Comparison of ENCODE assay signal across 9 mouse cellular contexts in the genomic region with DNA sequence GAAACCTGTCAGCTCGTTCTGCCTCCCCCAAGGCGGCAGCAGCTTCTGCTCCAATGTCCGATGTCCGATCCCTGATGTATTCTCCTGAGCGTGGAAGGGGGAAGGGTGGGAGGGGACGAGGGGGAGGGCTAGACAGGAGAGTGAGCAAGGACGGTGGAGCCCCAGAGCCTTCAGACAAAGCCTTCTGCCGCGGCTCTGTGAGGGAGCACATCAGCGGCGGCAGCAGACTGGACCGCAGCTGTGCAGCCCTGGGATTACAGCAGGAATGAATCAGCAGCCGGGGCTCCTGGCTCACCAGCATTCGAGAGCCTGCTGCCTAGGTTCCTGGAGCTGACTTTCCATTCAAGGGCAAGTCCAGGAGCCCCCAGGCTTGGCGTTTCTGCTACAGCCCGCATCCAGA. TPM values are rescaled to one million over a fixed set of nuclear protein-coding genes. Genes with fewer than 3 reads are reported as not detected.
DNase-seq lines count a peak whose midpoint lies in the region; ATAC-seq lines count a peak whose summit lies in the region.
"Had no signal": no experiment of that assay in that cellular context is flagged by ENCODE, and none has a peak within 500 bp of the region (broad histone marks: within the 10 kb centered on the region; RNA-seq: fewer than 3 reads in every experiment).

No protein-coding gene starts in this region.

- H3K36me3 ChIP-seq in heart, embryonic 11.5 days (ENCODE audit: control insufficient read depth, insufficient read depth, low read length) = peaks cover 3% of the 10 kb centered on the region
- H3K36me3 ChIP-seq in forebrain, embryonic 16.5 days (ENCODE audit: control insufficient read depth, insufficient read depth) = no peaks in the 10 kb centered on the region
- H3K36me3 ChIP-seq in midbrain, embryonic 14.5 days (ENCODE audit: control insufficient read depth, insufficient read depth, low read length) = peaks cover 9% of the 10 kb centered on the region

- 39% methylated on average over 16 of the region's 16 CpGs for WGBS in heart, embryonic 11.5 days (ENCODE audit: insufficient replicate concordance)
- 7% methylated on average over 16 of the region's 16 CpGs for WGBS in forebrain, embryonic 16.5 days
- 5% methylated on average over 16 of the region's 16 CpGs for WGBS in midbrain, embryonic 14.5 days

- 0 out of 2 replicates have a peak overlapping the region, but pooled peaks have one; percentile 54 for H3K9ac ChIP-seq in heart, embryonic 11.5 days (ENCODE audit: low read depth, low read length)
- H3K9ac ChIP-seq in forebrain, embryonic 16.5 days (replicated peaks; ENCODE audit: low read depth, low read length) = peak overlapping the region; percentile 52
- H3K9ac ChIP-seq in midbrain, embryonic 14.5 days (replicated peaks; ENCODE audit: low read length) = peak overlapping the region; percentile 71
- H3K9ac ChIP-seq: lung, embryonic 15.5 days had no signal

- H3K9me3 ChIP-seq in heart, embryonic 11.5 days (replicated peaks; ENCODE audit: control insufficient read depth, low read length) = no peaks in the 10 kb centered on the region
- H3K9me3 ChIP-seq in forebrain, embryonic 16.5 days (ENCODE audit: control insufficient read depth, low read length) = no peaks in the 10 kb centered on the region
- H3K9me3 ChIP-seq in midbrain, embryonic 14.5 days (ENCODE audit: control insufficient read depth, low read length) = no peaks in the 10 kb centered on the region
- H3K9me3 ChIP-seq: lung, embryonic 15.5 days had no signal

- no peak for DNase-seq in heart, postnatal 25 days (ENCODE audit: low spot score)
- DNase-seq in brain, adult 2 months (ENCODE audit: low read depth, low spot score) = peak; percentile 73
- peak; percentile 85 for DNase-seq in midbrain, embryonic 14.5 days
- DNase-seq in thymus, postnatal 36 days = no peak
- no peak for DNase-seq in kidney, postnatal 10 days
- no peak for DNase-seq in cerebellum, postnatal 4 days (ENCODE audit: low spot score in 2 of 2)

- H3K4me1 ChIP-seq in heart, embryonic 11.5 days (ENCODE audit: control insufficient read depth, insufficient read depth, low read length) = peaks cover 31% of the 10 kb centered on the region
- H3K4me1 ChIP-seq in forebrain, embryonic 16.5 days (replicated peaks; ENCODE audit: control insufficient read depth, insufficient read depth, low read length) = peaks cover 45% of the 10 kb centered on the region
- peaks cover 37% of the 10 kb centered on the region for H3K4me1 ChIP-seq in midbrain, embryonic 14.5 days (ENCODE audit: control insufficient read depth, insufficient read depth, low read length)

- no peak for ATAC-seq in heart, embryonic 11.5 days (replicated peaks; ENCODE audit: insufficient number of reproducible peaks, low FRiP score, low TSS enrichment)
- ATAC-seq in forebrain, embryonic 16.5 days = peak; percentile 43
- peak; percentile 65; the same call in 1 of the 2 replicates for ATAC-seq in midbrain, embryonic 14.5 days (ENCODE audit: low FRiP score, low TSS enrichment)

- H3K4me3 ChIP-seq in heart, embryonic 11.5 days (ENCODE audit: low read depth, low read length) = no peak overlapping the region
- peak overlapping the region; percentile 32 for H3K4me3 ChIP-seq in forebrain, embryonic 16.5 days (replicated peaks; ENCODE audit: low read length)
- H3K4me3 ChIP-seq in midbrain, embryonic 14.5 days (replicated peaks; ENCODE audit: low read depth, low read length) = peak overlapping the region; percentile 38
- H3K4me3 ChIP-seq: lung, embryonic 15.5 days had no signal

- H3K27me3 ChIP-seq in heart, embryonic 11.5 days (ENCODE audit: control insufficient read depth, insufficient read depth, low read length) = no peaks in the 10 kb centered on the region
- no peaks in the 10 kb centered on the region for H3K27me3 ChIP-seq in forebrain, embryonic 16.5 days (replicated peaks; ENCODE audit: control insufficient read depth, insufficient read depth, low read length)
- no peaks in the 10 kb centered on the region for H3K27me3 ChIP-seq in midbrain, embryonic 14.5 days (ENCODE audit: control insufficient read depth, insufficient read depth, low read length)
- H3K27me3 ChIP-seq: lung, embryonic 15.5 days had no signal

- intact Hi-C loops in heart, postnatal 25 days (cut with DNase I) = loop anchor here (5.0 kb wide), 1 partner anchor 33 kb away; no protein-coding TSS in a partner anchor

- H3K27ac ChIP-seq in heart, embryonic 11.5 days (ENCODE audit: low read depth, low read length) = no peak overlapping the region
- H3K27ac ChIP-seq in forebrain, embryonic 16.5 days (ENCODE audit: low read length) = peak overlapping the region; percentile 62; the same call in 1 of the 2 replicates
- peak overlapping the region; percentile 89 for H3K27ac ChIP-seq in midbrain, embryonic 14.5 days (replicated peaks; ENCODE audit: low read depth, low read length)
- H3K27ac ChIP-seq: lung, embryonic 15.5 days had no signal

- H3K4me2 ChIP-seq in heart, embryonic 11.5 days = peak overlapping the region; percentile 39
- H3K4me2 ChIP-seq in forebrain, embryonic 16.5 days (ENCODE audit: low read length) = peak overlapping the region; percentile 48
- H3K4me2 ChIP-seq in midbrain, embryonic 14.5 days (ENCODE audit: low read length) = peak overlapping the region; percentile 66
- H3K4me2 ChIP-seq: lung, embryonic 15.5 days had no signal

RNA-seq across cellular contexts. Expression of gene Tcp11, which starts 39.8 kb away (rescaled TPM):
- polyA plus RNA-seq in heart, embryonic 11.5 days (2014; fragmentation: Nextera tagmentation; extraction: Ambion mirVana) = 0.34 and 0.49 TPM in 2 replicates
- total RNA-seq in heart, postnatal 25 days (2021) = not detected
- 1.7 and 1.8 TPM in 2 replicates for polyA plus RNA-seq in forebrain, embryonic 16.5 days (2015; fragmentation: Nextera tagmentation; extraction: Ambion mirVana)
- polyA plus RNA-seq in midbrain, embryonic 14.5 days (2014; fragmentation: Nextera tagmentation; extraction: Ambion mirVana) = 0.88 and 1.1 TPM in 2 replicates

Comparison
In these comparisons a context has a peak if more than half of its experiments do, and no peak if none do; other contexts are left out.
1. DNase-seq: peak in brain, adult 2 months (single experiment) and midbrain, embryonic 14.5 days (single experiment); none in heart, postnatal 25 days (single experiment), thymus, postnatal 36 days (0 of 2), kidney, postnatal 10 days (single experiment) and cerebellum, postnatal 4 days (0 of 2).
2. Peak in every context shown above with its lines, with median percentiles within 50 percentile points of each other: H3K4me2 ChIP-seq and H3K9ac ChIP-seq.